Comparison of ENCODE assay signal across 8 mouse cellular contexts in genomic region chr2:180171522-180172070, GRCm38 (mm10). TPM values are rescaled to one million over a fixed set of nuclear protein-coding genes. Genes with fewer than 3 reads are reported as not detected.
A peak's percentile ranks its signal among the peaks of the same experiment; 100 is the strongest.
DNase-seq lines count a peak whose midpoint lies in the region; ATAC-seq and TF ChIP-seq lines count a peak whose summit lies in the region.

No protein-coding gene starts in this region.

- no peak for TF ChIP-seq CTCF in forebrain, postnatal 0 days (IDR thresholded peaks at IDR 0.05; ENCODE audit: low read depth)

- peaks cover 25% of the 10 kb centered on the region for H3K4me1 ChIP-seq in lung, embryonic 15.5 days
- peaks cover 25% of the 10 kb centered on the region for H3K4me1 ChIP-seq in forebrain, postnatal 0 days (ENCODE audit: insufficient read depth)

- peak; percentile 71 for ATAC-seq in lung, embryonic 15.5 days (ENCODE audit: borderline replicate concordance, extremely low read depth, low FRiP score, low TSS enrichment)
- peak; percentile 63 for ATAC-seq in forebrain, postnatal 0 days

- peak overlapping the region; percentile 99 for H3K4me3 ChIP-seq in lung, embryonic 15.5 days
- H3K4me3 ChIP-seq in forebrain, postnatal 0 days (ENCODE audit: low read depth, low read length), result peak overlapping the region; percentile 98

- peak overlapping the region; percentile 98 for H3K9ac ChIP-seq in lung, embryonic 15.5 days
- peak overlapping the region; percentile 90 for H3K9ac ChIP-seq in forebrain, postnatal 0 days

- H3K4me2 ChIP-seq in lung, embryonic 15.5 days, result peak overlapping the region; percentile 82
- H3K4me2 ChIP-seq in forebrain, postnatal 0 days (ENCODE audit: low read depth), result peak overlapping the region; percentile 92

- no peaks in the 10 kb centered on the region for H3K27me3 ChIP-seq in lung, embryonic 15.5 days
- H3K27me3 ChIP-seq in forebrain, postnatal 0 days (ENCODE audit: insufficient read depth, low read length), result no peaks in the 10 kb centered on the region

- no peaks in the 10 kb centered on the region for H3K9me3 ChIP-seq in lung, embryonic 15.5 days
- no peaks in the 10 kb centered on the region for H3K9me3 ChIP-seq in forebrain, postnatal 0 days (ENCODE audit: low read length)

- peak overlapping the region; percentile 88 for H3K27ac ChIP-seq in lung, embryonic 15.5 days
- H3K27ac ChIP-seq in forebrain, postnatal 0 days (ENCODE audit: low read depth, low read length), result peak overlapping the region; percentile 91

- H3K36me3 ChIP-seq in lung, embryonic 15.5 days, result peaks cover 30% of the 10 kb centered on the region
- H3K36me3 ChIP-seq in forebrain, postnatal 0 days (ENCODE audit: insufficient read depth), result peaks cover 34% of the 10 kb centered on the region

- DNase-seq in adrenal gland, postnatal 36 days, result peak; percentile 66 to 74
- DNase-seq in adrenal gland, adult 2 months, result no peak
- no peak for DNase-seq in lung, adult 18-20 months
- DNase-seq in forebrain, postnatal 0 days, result no peak
- peak; percentile 62 for DNase-seq in lung, postnatal 10 days
- DNase-seq in B cell, adult 2 months, result no peak
- no peak for DNase-seq in adipocyte (ENCODE audit: low spot score)

- under 1% methylated on average over 80 of the region's 80 CpGs for WGBS in lung, embryonic 15.5 days
- WGBS in forebrain, postnatal 0 days, result 2% methylated on average over 76 of the region's 80 CpGs

RNA-seq across cellular contexts. Expression of gene Adrm1, which starts 0.3 kb away (rescaled TPM):
- 100 to 1,000 TPM; 148 to 182 TPM for total RNA-seq in adrenal gland, postnatal 36 days (2021)
- total RNA-seq in adrenal gland, adult 2 months (2021), result 100 to 1,000 TPM; 152 to 183 TPM
- 280 and 296 TPM in 2 replicates for polyA plus RNA-seq in adrenal gland, adult 2 months (2012; rRNA removed)
- polyA plus RNA-seq in lung, embryonic 15.5 days (2015; fragmentation: Nextera tagmentation; extraction: Ambion mirVana), result 184 and 191 TPM in 2 replicates
- 133 and 168 TPM in 2 replicates for total RNA-seq in forebrain, postnatal 0 days (2014; rRNA removed)
- polyA plus RNA-seq in forebrain, postnatal 0 days (2015; fragmentation: Nextera tagmentation; extraction: Ambion mirVana), result 219 and 222 TPM in 2 replicates

RNA-seq across cellular contexts. Expression of gene Osbpl2, which starts 52.5 kb away (rescaled TPM):
- total RNA-seq in adrenal gland, postnatal 36 days (2021), result 10 to 100 TPM; 37.8 to 44.3 TPM
- 10 to 100 TPM; 41.8 to 42.3 TPM for total RNA-seq in adrenal gland, adult 2 months (2021)
- 15.8 and 21.7 TPM in 2 replicates for polyA plus RNA-seq in adrenal gland, adult 2 months (2012; rRNA removed)
- polyA plus RNA-seq in lung, embryonic 15.5 days (2015; fragmentation: Nextera tagmentation; extraction: Ambion mirVana), result 30.9 and 32.5 TPM in 2 replicates
- 63.0 and 64.2 TPM in 2 replicates for total RNA-seq in forebrain, postnatal 0 days (2014; rRNA removed)
- polyA plus RNA-seq in forebrain, postnatal 0 days (2015; fragmentation: Nextera tagmentation; extraction: Ambion mirVana), result 61.0 and 69.8 TPM in 2 replicates

RNA-seq across cellular contexts. Expression of gene Lama5, which starts 54.1 kb away (rescaled TPM):
- 10 to 100 TPM; 25.7 to 74.5 TPM for total RNA-seq in adrenal gland, postnatal 36 days (2021)
- 10 to 100 TPM; 30.7 to 35.0 TPM for total RNA-seq in adrenal gland, adult 2 months (2021)
- 41.7 and 48.7 TPM in 2 replicates for polyA plus RNA-seq in adrenal gland, adult 2 months (2012; rRNA removed)
- polyA plus RNA-seq in lung, embryonic 15.5 days (2015; fragmentation: Nextera tagmentation; extraction: Ambion mirVana), result 79.0 and 83.2 TPM in 2 replicates
- 3.5 and 8.9 TPM in 2 replicates for total RNA-seq in forebrain, postnatal 0 days (2014; rRNA removed)
- 1.4 and 1.7 TPM in 2 replicates for polyA plus RNA-seq in forebrain, postnatal 0 days (2015; fragmentation: Nextera tagmentation; extraction: Ambion mirVana)

Comparison
In these comparisons a context has a peak if more than half of its experiments do, and no peak if none do; other contexts are left out.
1. DNase-seq: peak in adrenal gland, postnatal 36 days (2 of 2) and lung, postnatal 10 days (single experiment); none in adrenal gland, adult 2 months (single experiment), lung, adult 18-20 months (0 of 2), forebrain, postnatal 0 days (single experiment), B cell, adult 2 months (0 of 2) and adipocyte (single experiment).